Mouse (Mus musculus) spleen, adult 2 months (tissue): Measurements from ENCODE around the gene Gm20509.

Source experiments
- CTCF ChIP-seq: fragments of 200-500 bp; IDR thresholded peaks from 2 replicates; pipeline ENCODE4 v1.5.1; 2011; ENCODE audit warnings: mild to moderate bottlenecking, inconsistent platforms; ENCODE audit not compliant: insufficient read depth, insufficient read length, insufficient replicate concordance; ENCODE audit errors: extremely low read depth
- POLR2A ChIP-seq: fragments of 200-500 bp; IDR thresholded peaks from 2 replicates; pipeline ENCODE4 v1.6.1; 2011; ENCODE audit warnings: low read depth, low read length, inconsistent platforms

- TF ChIP-seq CTCF (peak; percentile 37; the same call in 1 of the 2 replicates), POLR2A (no peak)
These were observed 10.5 kb upstream of the Gm20509 start for GRCm38 (mm10) chr9:73091747-73092146.
